Mouse (Mus musculus) adipose tissue, adult 10 weeks (tissue): Measurements from ENCODE around the gene Gm5286. TPM values are rescaled to one million over a fixed set of nuclear protein-coding genes. Genes with fewer than 3 reads are reported as not detected.

Experiments
- polyA plus RNA-seq: library from polyadenylated mRNA; stranded (reverse); fragments of 350-450 nt; fragmentation: Illumina TruSeq; extraction: RNeasy Lipid Tissue Mini Kit (QIAGEN cat#74804); gene quantifications from one replicate; pipeline ENCODE4 v1.2.3, GENCODE M21; 2014; ENCODE audit warnings: low read depth, low replicate concordance

Gene Gm5286
- not detected for polyA plus RNA-seq

GRCm38 (mm10) chr3:94196414-94196813 lies at the start of gene Gm5286:
Gm5286 (plus strand) TSS chr3:94196714.

DNA sequence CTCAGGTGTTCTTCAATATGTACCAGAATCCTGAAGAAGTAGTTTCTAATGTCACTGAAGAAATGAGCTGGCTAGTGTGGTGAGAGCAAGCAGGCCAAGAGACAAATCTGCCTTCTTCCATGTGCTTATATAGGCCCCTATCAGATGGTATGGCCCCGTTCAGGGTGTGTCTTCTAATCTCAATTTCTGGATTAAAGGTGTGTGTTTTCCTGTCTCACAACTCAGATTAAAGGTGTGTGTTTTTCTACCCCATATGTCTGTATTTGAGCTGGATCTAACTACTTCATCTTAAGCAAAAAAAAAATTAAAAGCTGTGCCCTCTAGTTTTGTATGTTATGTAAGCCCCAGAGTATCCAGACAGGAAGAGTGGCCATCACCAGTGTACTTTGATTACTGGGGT lies 18.4 kb upstream of the Gm5286 start, which contains the start of gene Gm10696:
Gene Gm10696 (minus strand): TSS at position 101 of the 400 bp plus-strand sequence.

Other genes starting within 250 kb of the Gm5286 start
- not detected for gene Tdpoz5, start 235.4 kb upstream of the Gm5286 start, polyA plus RNA-seq
- gene Gm9125, start 141.8 kb upstream of the Gm5286 start, polyA plus RNA-seq: not detected
- gene Gm10697, start 124.1 kb upstream of the Gm5286 start, polyA plus RNA-seq: not detected
- not detected for gene Gm10696, start 18.5 kb upstream of the Gm5286 start, polyA plus RNA-seq
- gene Gm4778, start 67.3 kb downstream of the Gm5286 start, polyA plus RNA-seq: not detected
- gene Them4, start 113.4 kb downstream of the Gm5286 start, polyA plus RNA-seq: 17.6 TPM
- not detected for gene Them5, start 145.4 kb downstream of the Gm5286 start, polyA plus RNA-seq
- gene C2cd4d, start 165.7 kb downstream of the Gm5286 start, polyA plus RNA-seq: 0.50 TPM
- gene Rorc, start 176.1 kb downstream of the Gm5286 start, polyA plus RNA-seq: 22.9 TPM
- 0.15 TPM for gene Lingo4, start 201.8 kb downstream of the Gm5286 start, polyA plus RNA-seq
- 12.5 TPM for gene Tdrkh, start 216.6 kb downstream of the Gm5286 start, polyA plus RNA-seq
- gene Mrpl9, start 246.6 kb downstream of the Gm5286 start, polyA plus RNA-seq: 50.4 TPM
- gene Oaz3, start 247.2 kb downstream of the Gm5286 start, polyA plus RNA-seq: 92.2 TPM